Mouse (Mus musculus) lung, adult 2 months (tissue): Measurements from ENCODE around the gene Rbm24.

ENCODE experiments used
- CTCF ChIP-seq: fragments of 200-500 bp; IDR thresholded peaks from 2 replicates; pipeline ENCODE4 v1.5.1; 2011; ENCODE audit warnings: mild to moderate bottlenecking, low read length, control low read depth; ENCODE audit not compliant: insufficient read depth
- POLR2A ChIP-seq: fragments of 200-500 bp; IDR thresholded peaks from 2 replicates; pipeline ENCODE4 v1.6.1; 2011; ENCODE audit warnings: low read depth, mild to moderate bottlenecking, control low read depth, low read length, borderline replicate concordance; ENCODE audit errors: extremely low read depth

DNA sequence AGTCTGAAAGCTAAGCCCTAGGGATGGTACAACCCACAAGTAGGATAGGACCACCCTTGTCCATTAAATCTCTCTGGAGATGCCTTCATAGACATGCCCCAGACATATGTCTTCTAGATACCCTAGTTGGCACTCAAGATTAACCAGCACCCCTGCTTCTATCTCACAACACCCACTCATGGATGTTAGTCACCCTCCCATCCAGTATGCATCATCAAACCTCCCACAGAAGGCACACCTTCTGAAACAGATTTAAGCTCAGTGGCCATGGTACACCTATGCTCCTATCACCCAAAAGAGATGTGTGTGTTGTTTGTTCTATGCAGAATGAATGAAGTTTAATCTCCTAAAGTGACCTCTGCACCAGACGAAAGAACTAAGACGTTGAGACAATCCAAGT is 51.3 kb downstream of the Rbm24 start:
- TF ChIP-seq POLR2A = no peak
- no peak for TF ChIP-seq CTCF
